Mouse (Mus musculus) adrenal gland, postnatal 10 days (tissue): ENCODE measurements around the gene Plxna2. TPM values are rescaled to one million over a fixed set of nuclear protein-coding genes. Genes with fewer than 3 reads are reported as not detected.

Experiments used
- DNase-seq: peaks from one replicate; pipeline ENCODE4 v3.0.0; 2021; ENCODE audit warnings: mixed read lengths
- microRNA-seq: library from miRNA; unstranded; fragments of <30 nt; microRNA quantifications from one replicate; pipeline ENCODE4 v1.2.0, GENCODE M21; 2021
- total RNA-seq, 2 experiments: library from RNA; stranded (reverse); gene quantifications; 2 replicates each; pipeline ENCODE4 v1.2.3; 2021

Plxna2 gene
- total RNA-seq, 2 experiments from 2014 or later: 14.2 to 16.8 TPM

DNA sequence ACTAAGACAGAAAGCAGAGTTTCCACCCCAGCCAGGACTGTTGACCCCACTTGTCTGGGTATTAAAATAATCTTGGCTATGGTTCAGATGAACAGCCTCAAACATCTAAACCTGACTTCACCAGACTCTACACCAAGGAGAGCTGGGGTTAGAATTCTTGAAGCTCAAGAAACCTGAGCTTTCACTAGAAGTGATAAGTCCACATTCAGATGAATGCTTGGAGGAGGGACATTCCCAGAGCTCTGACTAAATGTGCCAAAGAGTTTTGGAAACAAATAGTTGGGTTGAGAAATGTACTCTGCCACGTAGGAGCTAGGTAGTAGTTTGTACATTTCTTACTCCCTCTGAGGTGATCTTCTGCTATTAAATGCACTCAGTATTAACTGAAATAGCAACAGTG, 203.7 kb downstream of the Plxna2 start:
- no peak for DNase-seq

DNA sequence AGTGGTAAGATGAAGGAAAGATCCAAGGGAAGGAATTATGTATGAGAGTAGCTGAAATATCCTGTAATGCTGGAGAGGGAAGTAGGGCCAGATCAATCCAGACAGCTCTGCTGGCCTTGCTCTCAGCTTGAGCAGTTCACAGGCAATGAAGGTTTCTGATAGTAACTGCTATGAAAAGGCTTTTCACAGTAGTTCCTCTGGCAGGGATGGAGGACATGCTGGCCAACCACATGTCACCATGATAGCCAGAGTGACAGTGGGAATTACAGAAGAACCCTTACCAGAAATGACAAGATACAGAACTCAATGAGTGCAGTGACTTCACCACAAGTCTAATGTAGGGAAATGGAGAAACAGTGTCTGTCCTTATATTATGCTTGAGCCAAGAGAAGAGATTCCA, 210.3 kb downstream of the Plxna2 start:
- no peak for DNase-seq

DNA sequence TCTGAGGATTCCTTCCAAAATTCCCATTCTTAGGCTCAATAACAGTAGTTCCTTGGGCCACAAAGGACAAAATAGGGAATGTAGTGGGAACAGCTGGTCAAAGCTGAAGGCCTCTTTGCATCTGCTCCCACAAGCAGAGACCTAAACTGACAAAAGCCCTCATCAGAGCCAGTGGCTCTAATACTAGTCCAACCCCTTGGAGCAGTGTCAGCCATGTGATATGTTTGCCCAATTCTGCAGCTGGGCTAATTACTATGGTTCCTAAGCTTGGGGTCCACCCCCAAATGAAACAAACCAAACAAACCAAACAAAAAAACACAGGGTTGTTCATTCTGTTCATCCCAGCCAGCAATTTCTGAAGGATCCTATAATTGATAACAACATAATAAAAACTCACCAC, 217.2 kb downstream of the Plxna2 start:
- no peak for DNase-seq

DNA sequence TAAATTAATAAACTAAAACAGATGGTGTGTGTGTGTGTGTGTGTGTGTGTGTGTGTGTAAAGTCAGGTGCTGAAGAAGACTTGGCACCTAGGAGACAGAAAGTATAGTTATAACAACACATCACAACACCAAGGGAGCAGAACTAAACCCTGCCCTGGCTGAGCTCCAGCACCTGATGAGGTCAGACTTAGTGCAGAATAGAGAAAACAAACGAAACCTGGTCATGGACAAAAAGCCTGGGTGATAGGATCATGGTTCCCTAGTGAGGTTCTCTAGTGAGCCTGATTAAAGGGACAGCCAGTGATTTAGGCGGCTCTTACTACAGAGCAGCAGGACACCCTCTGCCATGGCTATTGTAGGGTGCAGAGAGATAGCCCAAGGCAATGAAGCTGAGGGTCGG, 218.2 kb downstream of the Plxna2 start:
- DNase-seq: no peak

DNA sequence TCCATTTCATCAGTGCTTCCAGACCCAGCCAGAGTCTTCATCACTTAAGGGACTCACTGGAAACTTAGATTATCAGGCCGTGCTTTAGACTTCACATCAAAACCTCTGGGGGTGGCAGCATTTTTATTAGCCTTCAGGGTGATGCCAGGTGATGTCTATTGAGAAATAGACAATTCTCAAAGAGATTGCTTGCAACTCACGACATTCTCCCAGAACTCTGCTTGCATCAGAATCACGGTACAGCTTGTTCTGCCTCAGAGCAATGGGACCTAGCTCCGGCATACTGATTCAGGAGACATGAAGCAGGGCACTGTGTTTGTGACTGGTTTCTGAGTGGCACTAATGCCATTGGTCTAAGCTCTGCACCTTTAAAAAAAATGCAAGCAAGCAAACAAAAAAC, 218.7 kb downstream of the Plxna2 start:
- DNase-seq: no peak

DNA sequence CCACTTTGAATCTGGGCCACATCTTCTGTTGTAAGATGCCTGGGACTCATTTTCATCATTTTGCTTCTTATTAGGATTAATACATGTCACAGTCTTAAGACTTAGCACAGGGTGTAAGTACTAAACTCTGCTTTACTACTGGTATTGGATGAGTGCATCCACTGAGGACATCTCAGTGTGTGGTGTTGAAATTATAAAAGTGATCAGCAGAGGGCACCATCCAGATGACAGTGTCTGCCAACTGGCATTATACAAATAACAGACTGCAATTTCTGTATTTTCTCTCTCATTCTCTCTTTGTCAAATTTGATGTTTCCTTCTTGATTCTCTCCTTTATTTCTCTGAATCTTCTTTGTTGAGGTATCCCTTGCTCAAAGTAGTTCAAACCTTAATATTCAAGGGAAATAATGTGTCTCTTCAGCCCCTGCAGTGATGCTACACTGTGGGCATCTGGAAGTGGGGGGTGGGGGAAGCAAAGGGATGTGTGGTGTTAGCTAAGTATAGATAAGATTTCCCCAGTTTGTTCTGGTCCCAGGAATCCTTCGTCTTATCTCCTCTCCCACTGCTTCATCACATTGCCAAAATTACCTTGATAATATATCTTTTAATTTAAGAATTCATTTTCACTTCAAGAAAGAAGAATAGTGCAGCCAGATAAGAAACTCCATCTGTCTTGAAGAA, 221.4 kb downstream of the Plxna2 start:
- peak; percentile 63 for DNase-seq

DNA sequence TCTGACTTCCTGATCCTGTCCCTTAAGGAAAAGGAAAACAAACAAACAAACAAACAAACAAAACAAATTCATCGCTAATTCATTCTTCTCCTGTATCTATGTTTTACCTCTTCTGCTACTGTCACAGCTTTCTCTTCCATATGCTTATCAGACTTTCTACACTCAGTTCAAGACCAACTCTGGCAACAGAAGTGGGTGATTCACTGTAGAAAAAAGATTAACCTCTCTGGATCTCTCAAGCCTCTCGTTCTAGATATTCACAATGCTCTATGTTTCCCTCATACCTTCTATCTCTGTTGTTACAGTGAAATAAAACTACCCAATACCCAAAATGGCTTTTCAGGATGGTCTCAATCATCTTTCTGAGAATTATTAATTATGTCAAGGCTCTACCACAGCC, 225.0 kb downstream of the Plxna2 start:
- no peak for DNase-seq

DNA sequence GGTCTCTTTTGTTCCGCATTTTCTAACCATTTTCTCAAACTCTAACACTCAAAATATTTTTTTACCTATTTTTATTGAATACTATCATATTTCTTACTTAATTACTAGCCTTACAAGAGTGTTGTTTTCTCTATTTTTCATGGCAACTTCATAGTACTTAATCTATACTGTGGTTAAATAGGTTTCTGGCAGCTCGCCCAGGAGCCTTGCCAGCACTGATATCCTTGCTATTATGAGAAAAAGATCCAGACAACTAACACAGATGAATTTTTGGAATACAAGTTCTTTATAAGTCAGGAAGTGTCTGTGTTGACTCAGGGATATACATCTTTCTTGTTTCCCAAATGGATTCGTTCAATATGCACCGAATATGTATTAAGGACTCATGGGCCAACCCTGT, 229.0 kb downstream of the Plxna2 start:
- no peak for DNase-seq

DNA sequence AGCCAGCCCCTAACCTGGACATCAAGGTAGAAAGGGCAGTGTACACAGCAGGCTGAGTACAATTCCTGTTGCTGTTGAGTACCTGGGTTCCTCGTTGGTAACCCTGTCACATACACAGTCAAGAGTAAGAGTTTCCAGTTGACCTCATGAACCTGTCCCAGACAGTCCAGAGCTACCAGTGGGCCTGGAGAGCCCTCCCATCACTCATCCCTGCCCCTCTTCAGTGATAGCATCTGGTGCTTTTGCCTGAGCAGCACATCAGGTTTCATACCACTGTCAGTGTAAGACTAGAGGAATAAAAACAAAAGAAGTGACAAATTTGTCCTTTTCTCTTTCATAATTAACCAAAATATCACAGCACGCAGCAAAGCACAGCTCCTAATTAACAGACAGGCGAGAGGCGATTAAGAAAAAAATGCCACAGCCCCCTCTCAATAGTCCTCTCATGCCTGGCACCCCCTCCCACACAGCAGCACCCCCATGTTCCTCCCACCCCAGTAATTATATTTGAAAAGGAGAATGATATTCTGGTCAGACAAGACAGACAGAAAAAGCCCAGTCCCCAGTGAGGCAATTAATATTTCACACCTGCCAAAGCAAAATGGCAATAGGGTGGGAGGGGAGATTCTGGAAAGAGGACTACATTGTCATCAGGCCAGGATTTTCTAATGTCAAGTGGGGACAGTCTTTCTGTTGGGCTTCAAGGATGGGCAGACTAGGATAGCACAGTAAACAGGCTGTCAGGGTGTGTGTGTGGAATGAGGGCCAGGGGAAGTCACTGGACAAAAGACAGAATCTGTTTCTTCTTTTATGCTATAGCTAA, 233.4 kb downstream of the Plxna2 start:
- DNase-seq: no peak

DNA sequence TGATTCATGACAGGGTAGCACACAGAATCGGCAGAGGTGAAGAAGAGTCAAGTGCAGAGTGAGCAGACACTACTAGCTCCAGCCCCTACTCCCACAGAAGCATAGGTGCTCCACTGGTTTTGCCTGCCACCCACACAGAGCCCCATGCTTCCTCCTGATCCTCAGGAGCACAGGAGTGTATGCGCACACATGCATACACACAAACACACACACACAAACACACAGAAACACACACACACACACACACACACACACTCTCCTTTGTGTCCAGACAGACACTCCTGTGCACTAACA, 234.0 kb downstream of the Plxna2 start:
- no peak for DNase-seq

Small RNA genes lying within 50 kb of the gene (microRNA-seq; reads per million reads assigned to microRNA genes)
- gene Mir3962: 2.3 reads per million
